Mouse (Mus musculus) gastrocnemius, adult 18-20 months (tissue): ENCODE measurements around the gene Disp3. TPM values are rescaled to one million over a fixed set of nuclear protein-coding genes. Genes with fewer than 3 reads are reported as not detected.

Experiments
- DNase-seq: peaks from one replicate; pipeline ENCODE4 v3.0.0; 2021; ENCODE audit warnings: low spot score
- total RNA-seq, 2 experiments: library from RNA; stranded (reverse); gene quantifications; 2 replicates each; pipeline ENCODE4 v1.2.3; 2021

The Disp3 gene
- total RNA-seq, 2 experiments from 2014 or later = 0.14 TPM; not detected in 1

GRCm38 (mm10) chr4:148220656-148221055 lies 67.1 kb downstream of the Disp3 start:
- DNase-seq = no peak

- no peak for DNase-seq
These were observed 69.5 kb downstream of the Disp3 start for GRCm38 (mm10) chr4:148218238-148218637.

GRCm38 (mm10) chr4:148215264-148215900 lies 72.4 kb downstream of the Disp3 start:
- no peak for DNase-seq

- DNase-seq = no peak
These were observed 73.2 kb downstream of the Disp3 start for GRCm38 (mm10) chr4:148214460-148215136.

GRCm38 (mm10) chr4:148204873-148205232 lies 82.9 kb downstream of the Disp3 start:
- no peak for DNase-seq

- no peak for DNase-seq
These were observed 83.5 kb downstream of the Disp3 start for GRCm38 (mm10) chr4:148204061-148204872.

- DNase-seq = no peak
These were observed 84.2 kb downstream of the Disp3 start for GRCm38 (mm10) chr4:148203557-148203956.

- DNase-seq = no peak
These were observed 89.0 kb downstream of the Disp3 start for GRCm38 (mm10) chr4:148198721-148199120.

GRCm38 (mm10) chr4:148194400-148194799 lies 93.4 kb downstream of the Disp3 start:
- no peak for DNase-seq

GRCm38 (mm10) chr4:148192707-148193245 lies 95.0 kb downstream of the Disp3 start:
- no peak for DNase-seq

Other genes with a start within 250 kb of the Disp3 start
- gene Clcn6, start 249.1 kb downstream of the Disp3 start, total RNA-seq = 1 to 10 TPM; 4.8 to 4.9 TPM
- gene Mthfr, start 248.9 kb downstream of the Disp3 start, total RNA-seq = 1 to 10 TPM; 8.9 to 9.3 TPM
- 10 to 100 TPM in 1 of 2 experiments, 1 to 10 TPM in 1; 9.3 to 12.8 TPM for gene Agtrap, start 199.9 kb downstream of the Disp3 start, total RNA-seq
- gene Mad2l2, start 157.6 kb downstream of the Disp3 start, total RNA-seq = 10 to 100 TPM; 13.5 to 15.7 TPM
- under 1 TPM in 1 of 2 experiments, not detected in 1; 0.09 TPM for gene Draxin, start 157.3 kb downstream of the Disp3 start, total RNA-seq
- 10 to 100 TPM; 41.9 to 45.7 TPM for gene Fbxo6, start 135.8 kb downstream of the Disp3 start, total RNA-seq
- gene Fbxo44, start 127.5 kb downstream of the Disp3 start, total RNA-seq = 1 to 10 TPM; 7.0 to 7.8 TPM
- under 1 TPM; 0.18 to 0.28 TPM for gene Fbxo2, start 127.3 kb downstream of the Disp3 start, total RNA-seq
- 10 to 100 TPM; 10.3 to 15.6 TPM for gene Ubiad1, start 156.8 kb upstream of the Disp3 start, total RNA-seq
- gene Mtor, start 160.6 kb upstream of the Disp3 start, total RNA-seq = 10 to 100 TPM; 30.6 to 36.6 TPM
- 10 to 100 TPM in 1 of 2 experiments, 1 to 10 TPM in 1; 9.3 to 24.6 TPM for gene Angptl7, start 212.5 kb upstream of the Disp3 start, total RNA-seq